Mouse (Mus musculus) forebrain, embryonic 12.5 days (tissue): Measurements from ENCODE around the gene Cga. TPM values are rescaled to one million over a fixed set of nuclear protein-coding genes. Genes with fewer than 3 reads are reported as not detected.

ENCODE experiments used
- ATAC-seq: fragments of 200-750 bp; cut with Nextera tagmentation; 2 replicates; pipeline ENCODE4 v1.8.0; 2017; ENCODE audit warnings: moderate TSS enrichment; ENCODE audit not compliant: low FRiP score
- H3K27ac ChIP-seq: fragments of 300-500 bp; sonication (generic); 2 replicates; pipeline ENCODE4 v1.5.1; 2016; ENCODE audit warnings: mild to moderate bottlenecking
- H3K27me3 ChIP-seq: fragments of 300-500 bp; sonication (generic); 2 replicates; pipeline ENCODE4 v1.6.1; 2016; ENCODE audit warnings: mild to moderate bottlenecking
- H3K36me3 ChIP-seq: fragments of 300-500 bp; sonication (generic); replicated peaks from 2 replicates; pipeline ENCODE4 v1.6.1; 2016; ENCODE audit warnings: mild to moderate bottlenecking
- H3K4me1 ChIP-seq: fragments of 300-500 bp; sonication (generic); 2 replicates; pipeline ENCODE4 v1.6.1; 2016
- H3K4me2 ChIP-seq: fragments of 300-500 bp; sonication (generic); 2 replicates; pipeline ENCODE4 v1.6.1; 2016; ENCODE audit warnings: mild to moderate bottlenecking, moderate library complexity
- H3K4me3 ChIP-seq: fragments of 300-500 bp; sonication (generic); replicated peaks from 2 replicates; pipeline ENCODE4 v1.5.1; 2016; ENCODE audit warnings: mild to moderate bottlenecking
- H3K9ac ChIP-seq: fragments of 300-500 bp; sonication (generic); 2 replicates; pipeline ENCODE4 v1.6.1; 2016; ENCODE audit warnings: mild to moderate bottlenecking
- H3K9me3 ChIP-seq: fragments of 300-500 bp; sonication (generic); 2 replicates; pipeline ENCODE4 v1.6.1; 2016
- WGBS: fragments of 180-500 bp; shearing (Covaris S2); methylation state at CpG from one replicate; pipeline ENCODE4 v1.1.7; 2016; 5-methylcytosine and 5-hydroxymethylcytosine counted together
- polyA plus RNA-seq: library from polyadenylated mRNA; unstranded; fragments of >200 nt; fragmentation: Nextera tagmentation; extraction: Ambion mirVana; gene quantifications from 2 replicates; pipeline ENCODE4 v1.2.1, GENCODE M21; 2016

The Cga gene
- polyA plus RNA-seq, 1 experiment from 2014 or later: 0.34 TPM

DNA sequence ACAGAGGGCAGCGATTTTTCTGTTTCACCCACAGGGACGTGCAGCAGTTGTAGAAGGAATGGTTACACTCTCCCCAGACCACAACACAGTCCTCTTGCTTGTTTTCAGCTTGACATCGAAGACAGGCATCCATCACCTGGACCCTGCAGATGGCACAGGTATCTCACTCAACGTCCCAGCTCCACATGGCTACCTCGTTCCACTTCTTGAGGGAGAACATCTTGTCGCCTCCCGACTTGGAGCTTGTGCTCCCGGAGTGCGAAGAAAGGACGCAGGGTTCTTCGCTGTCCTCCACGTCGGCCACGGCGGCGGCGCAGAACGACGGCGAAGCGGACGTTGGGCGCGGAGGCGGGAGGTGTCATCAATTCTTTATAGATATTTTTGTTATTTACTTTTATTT is 47.5 kb downstream of the Cga start:
- WGBS: 96% methylated on average over 25 of the region's 25 CpGs
- ATAC-seq: no peak

DNA sequence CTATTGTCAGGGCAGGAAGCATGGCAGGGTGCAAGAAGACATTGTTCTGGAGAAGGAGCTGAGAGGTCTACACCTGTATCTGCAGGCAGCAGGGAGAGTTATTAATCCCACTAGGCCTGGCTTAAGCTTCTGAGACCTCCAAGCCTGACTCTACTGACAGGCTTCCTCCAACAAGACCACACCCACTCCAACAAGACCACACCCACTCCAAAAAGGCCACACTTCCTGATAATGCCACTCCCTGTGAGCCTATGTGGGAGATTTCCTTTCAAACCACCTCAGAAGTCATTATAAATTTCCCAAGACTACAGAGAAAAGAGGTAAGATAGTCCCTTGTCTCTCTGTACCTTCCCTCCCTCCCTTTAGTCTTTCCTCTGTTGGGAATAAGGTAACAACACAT is 53.6 kb downstream of the Cga start:
- H3K9ac ChIP-seq: no peak overlapping the region
- H3K4me3 ChIP-seq: no peak overlapping the region
- H3K4me2 ChIP-seq: no peak overlapping the region
- no peaks in the 10 kb centered on the region for H3K9me3 ChIP-seq
- no peaks in the 10 kb centered on the region for H3K27me3 ChIP-seq
- H3K4me1 ChIP-seq: no peaks in the 10 kb centered on the region
- no peaks in the 10 kb centered on the region for H3K36me3 ChIP-seq
- no peak for ATAC-seq
- H3K27ac ChIP-seq: no peak overlapping the region

More for the DNA sequence above, 47.5 kb downstream of the Cga start:
- Histone ChIP-seq H3K36me3 (no peaks in the 10 kb centered on the region), H3K9ac (no peak overlapping the region), H3K4me2 (no peak overlapping the region), H3K27ac (no peak overlapping the region), H3K9me3 (no peaks in the 10 kb centered on the region), H3K4me3 (no peak overlapping the region), H3K27me3 (no peaks in the 10 kb centered on the region), H3K4me1 (no peaks in the 10 kb centered on the region)

DNA sequence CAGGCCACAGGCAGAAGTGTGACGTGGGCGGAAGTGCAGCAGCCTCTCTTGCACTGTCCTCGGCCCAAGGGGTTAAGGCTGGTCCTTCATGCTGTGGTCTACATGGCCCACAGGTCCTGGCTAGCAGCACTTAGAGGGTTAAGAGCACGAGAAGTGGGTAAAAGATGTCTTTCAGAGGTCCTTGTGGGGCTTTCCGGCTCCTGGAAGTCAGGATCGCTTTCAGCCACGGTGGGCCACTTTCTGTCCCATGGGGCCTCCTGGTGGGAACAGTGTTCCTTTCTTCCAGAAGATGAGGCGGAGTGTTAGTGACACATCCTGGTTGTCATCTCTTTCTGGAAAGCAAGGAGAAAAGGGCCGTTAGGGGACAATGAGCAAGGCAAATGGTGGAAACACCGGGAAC is 60.1 kb downstream of the Cga start:
- no peak for ATAC-seq
- Histone ChIP-seq H3K4me2 (no peak overlapping the region), H3K4me1 (0 out of 2 replicates have a peak, but pooled peaks cover 2% of the 10 kb centered on the region), H3K27ac (no peak overlapping the region), H3K36me3 (peaks cover 5% of the 10 kb centered on the region; the same call in 1 of the 2 replicates), H3K4me3 (no peak overlapping the region), H3K9ac (no peak overlapping the region), H3K27me3 (no peaks in the 10 kb centered on the region), H3K9me3 (no peaks in the 10 kb centered on the region)
- WGBS: 82% methylated on average over 10 of the region's 10 CpGs

Other genes starting within 250 kb of the Cga start
- 50.2 and 50.8 TPM in 2 replicates for gene Slc35a1, start 206.3 kb upstream of the Cga start, polyA plus RNA-seq
- gene Cfap206, start 163.6 kb upstream of the Cga start, polyA plus RNA-seq: 1.4 and 1.8 TPM in 2 replicates
- not detected in 2 replicates for gene Gm136, start 137.5 kb upstream of the Cga start, polyA plus RNA-seq
- 49.9 and 50.2 TPM in 2 replicates for gene Smim8, start 115.4 kb upstream of the Cga start, polyA plus RNA-seq
- 45.5 and 46.8 TPM in 2 replicates for gene Zfp292, start 10.8 kb upstream of the Cga start, polyA plus RNA-seq